Mouse (Mus musculus) thymus, postnatal 10 days (tissue): ENCODE measurements around the gene Trim75.
"Not testable (repeated sequence)": the region's sequence is repeated elsewhere in the genome, so short reads cannot be mapped to it uniquely, and the experiment has no call there.

ENCODE experiments used
- DNase-seq, 2 experiments: peaks; one replicate each; pipeline ENCODE4 v3.0.0; 2021; ENCODE audit warnings: low spot score in 2 of 2

The Trim75 gene

DNA sequence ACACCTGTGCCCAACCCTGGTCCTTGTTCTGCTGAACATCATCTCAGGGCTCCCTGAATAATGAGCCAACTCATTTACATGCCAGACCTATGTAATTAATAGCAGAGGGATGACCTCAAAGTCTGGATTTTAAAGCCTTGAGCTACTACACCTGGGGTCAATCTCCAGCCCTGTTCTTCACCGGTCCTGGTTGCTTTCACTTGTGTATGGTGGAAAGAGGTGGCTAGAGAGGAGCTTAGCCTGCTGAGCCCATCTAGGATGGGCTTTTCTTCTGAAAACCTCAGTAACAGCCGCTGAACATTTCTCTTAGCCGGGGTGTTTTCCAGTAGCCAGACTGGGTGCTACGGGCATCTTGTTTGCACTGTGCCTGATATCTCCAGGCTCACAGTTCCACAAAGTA lies at the start of gene Trim75:
Gene Trim75, minus strand, starts transcription at position 101 of the 400 bp plus-strand sequence.
- DNase-seq: no peak

DNA sequence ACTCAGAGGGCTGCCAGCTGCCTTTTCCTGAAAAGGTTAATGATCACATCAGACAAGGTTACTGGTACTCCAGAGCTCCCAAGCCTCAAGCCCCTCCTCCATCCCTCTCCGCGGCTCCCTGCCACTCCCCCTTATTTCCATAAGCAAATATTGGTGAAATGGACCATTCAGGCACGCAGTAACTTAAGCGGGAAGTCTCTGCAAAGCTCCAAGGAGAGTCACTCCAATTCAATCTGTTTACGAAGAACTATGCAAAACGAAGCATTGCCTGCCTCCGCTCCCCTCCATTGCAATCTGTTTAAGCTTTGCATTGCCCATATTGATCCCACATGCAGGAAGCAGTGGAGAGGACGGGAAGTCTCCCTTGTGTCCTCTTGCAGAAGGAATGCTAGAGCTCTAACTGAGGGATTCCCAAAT lies 49.5 kb upstream of the Trim75 start, which contains the start of gene Apela:
Gene Apela, minus strand, starts transcription at position 220 of the 417 bp plus-strand sequence.
- DNase-seq: no peak

DNA sequence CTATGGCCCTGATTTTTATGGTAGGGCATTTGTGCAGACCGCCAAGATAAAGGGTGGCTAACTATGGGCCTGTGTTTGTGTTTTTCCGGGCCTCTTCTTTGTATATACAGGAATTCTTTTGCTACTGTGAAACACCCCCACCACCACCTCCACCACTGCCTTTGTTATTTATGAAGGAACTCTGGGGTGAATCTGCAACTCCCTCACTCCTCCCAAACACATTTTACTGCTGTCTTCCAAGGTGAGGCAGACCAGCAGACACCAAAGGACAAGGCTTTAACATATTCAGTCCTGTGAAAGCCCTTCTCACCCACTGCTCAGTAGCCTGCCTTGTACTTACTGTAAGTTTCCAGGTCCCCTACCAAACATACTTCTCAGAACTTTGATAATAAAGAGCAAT lies 46.5 kb upstream of the Trim75 start:
- no peak for DNase-seq

DNA sequence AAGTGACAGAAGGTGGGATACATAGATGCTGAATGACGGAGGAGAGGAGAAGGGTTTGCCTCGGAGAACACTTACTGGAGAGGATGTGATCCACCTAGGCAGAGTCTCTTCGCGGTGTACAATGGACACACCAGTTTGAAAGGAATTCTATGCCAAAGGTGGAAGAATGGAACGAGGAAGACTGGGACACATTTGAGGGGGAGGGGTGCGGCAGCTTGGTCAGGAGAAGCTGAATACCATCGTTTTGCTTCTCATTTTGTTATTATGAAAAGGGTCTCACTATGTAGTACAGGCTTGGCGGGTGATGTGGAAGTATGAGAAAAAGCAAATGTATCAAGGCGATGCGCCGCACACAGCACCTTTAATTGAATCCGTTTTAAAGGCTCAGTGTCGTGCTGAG lies 45.4 kb upstream of the Trim75 start:
- DNase-seq: no peak

DNA sequence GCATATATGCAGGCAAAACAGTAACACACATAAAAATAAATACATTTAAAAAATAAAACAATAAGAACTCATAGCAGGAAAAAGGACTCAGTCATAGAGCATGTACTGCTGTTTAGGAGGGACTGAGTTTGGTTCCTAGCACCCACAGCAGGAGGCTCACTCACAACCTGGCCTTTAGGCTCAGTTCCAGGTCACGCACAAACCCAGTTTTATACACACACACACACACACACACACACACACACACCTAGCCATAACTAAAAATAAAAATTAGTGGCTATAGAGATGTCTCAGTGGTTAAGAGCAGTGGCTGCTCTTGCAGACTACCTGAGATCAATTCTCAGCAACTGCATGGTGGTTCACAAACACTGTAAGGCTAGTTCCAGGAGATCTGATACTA lies 44.5 kb upstream of the Trim75 start:
- DNase-seq: no peak

DNA sequence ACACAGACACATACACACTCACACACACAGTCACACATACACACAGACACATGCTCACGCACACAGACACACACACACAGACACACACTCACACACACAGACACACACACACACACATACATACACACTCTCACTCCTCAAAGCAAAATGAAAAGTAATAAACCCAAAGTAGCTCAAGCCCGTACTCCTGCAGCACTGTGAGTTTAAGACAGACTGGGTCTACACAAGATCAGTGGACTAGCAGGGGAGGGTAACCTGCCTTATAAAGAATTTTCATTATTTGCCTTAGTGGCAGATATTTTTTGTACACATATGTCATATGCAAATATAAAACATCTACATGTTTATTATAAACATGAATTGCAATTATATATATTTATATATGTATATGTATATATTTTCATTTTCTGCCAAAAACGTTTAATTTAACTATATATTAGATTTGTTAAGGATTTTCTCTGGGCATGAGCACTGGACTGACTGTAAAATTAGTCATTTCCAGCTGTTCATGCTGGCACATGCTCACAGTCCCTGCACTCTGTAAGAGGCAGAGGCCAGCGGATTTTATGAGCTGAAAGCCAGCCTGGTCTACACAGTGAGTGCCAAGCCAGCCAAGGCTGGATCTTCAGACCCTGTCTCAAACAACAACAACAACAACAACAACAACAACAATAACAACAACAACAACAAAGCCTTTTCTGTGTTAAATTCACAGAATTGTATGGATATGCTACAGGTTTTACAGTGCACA lies 43.3 kb upstream of the Trim75 start:
- no peak for DNase-seq

DNA sequence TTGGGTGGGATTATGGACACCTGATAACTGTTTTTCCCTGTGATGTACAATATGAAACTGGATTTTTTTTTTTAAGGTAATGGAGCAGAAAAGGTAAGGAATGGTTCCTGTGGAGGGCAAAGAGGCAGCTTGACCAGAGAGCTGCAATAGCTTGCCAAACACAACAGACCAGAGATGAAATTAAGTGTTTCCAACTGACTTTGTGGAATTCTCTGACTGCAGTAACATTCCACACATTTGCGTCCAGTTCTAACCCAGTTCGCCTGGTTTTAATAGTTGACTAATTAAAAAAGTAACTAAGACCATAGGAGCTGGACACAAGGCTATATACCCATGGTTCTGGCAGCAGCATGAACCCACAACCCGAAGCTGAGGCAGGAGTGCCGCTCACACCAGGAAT lies 42.1 kb upstream of the Trim75 start:
- no peak for DNase-seq

DNA sequence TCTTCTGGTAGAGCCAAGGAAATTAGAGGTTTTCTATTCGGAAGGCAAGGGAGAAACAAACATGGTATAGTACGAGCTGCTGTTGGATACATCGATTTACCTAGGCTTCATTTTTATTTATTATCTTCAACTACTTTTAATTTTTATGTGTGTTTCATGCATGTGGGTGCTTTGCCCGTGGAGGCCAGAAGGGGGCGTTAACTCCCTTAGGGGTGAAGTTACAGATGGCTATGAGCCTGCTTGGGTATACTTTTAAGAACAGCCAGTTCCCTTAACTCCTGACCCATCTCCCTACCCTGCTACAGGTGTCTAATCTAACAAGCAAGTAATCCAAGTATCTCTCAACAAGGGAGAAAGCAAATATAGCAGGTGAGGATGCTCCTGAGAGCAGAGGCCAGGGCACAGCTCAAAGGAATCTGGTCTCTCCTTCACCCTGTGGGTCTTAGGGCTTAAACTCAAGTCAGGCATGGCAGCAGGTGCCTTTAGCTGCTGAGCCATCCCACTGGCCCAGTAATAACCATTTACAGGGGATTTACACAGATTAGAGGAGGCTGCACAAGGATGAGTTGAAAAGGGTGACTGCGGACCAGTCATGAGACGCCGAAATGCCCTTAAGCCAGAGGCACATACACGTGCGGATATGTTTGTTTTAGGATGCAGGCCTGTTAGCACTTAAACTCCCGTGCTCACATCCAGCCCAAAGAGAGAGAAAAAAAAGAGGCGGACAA lies 41.5 kb upstream of the Trim75 start:
- DNase-seq: no peak

DNA sequence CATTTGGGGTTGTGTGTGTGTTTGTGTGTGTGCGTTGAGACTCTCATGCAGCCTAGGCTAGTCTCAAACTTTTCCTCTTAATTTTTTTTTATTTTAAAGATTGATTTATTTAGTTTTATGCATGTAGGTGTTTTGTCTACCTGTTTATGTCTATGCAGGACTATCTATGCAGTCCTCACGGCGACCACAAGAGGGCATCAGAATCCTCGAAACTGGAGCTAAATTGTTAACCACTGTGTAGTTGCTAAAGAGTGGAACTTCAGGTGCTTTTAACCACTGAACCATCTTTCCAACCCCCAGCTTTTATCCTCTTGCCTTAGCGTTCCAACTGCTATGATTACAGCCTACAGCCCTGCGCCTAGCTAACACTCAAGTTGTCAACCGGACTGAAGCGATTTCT lies 34.9 kb upstream of the Trim75 start:
- DNase-seq: peak in 1 of 2 experiments; percentile 23

DNA sequence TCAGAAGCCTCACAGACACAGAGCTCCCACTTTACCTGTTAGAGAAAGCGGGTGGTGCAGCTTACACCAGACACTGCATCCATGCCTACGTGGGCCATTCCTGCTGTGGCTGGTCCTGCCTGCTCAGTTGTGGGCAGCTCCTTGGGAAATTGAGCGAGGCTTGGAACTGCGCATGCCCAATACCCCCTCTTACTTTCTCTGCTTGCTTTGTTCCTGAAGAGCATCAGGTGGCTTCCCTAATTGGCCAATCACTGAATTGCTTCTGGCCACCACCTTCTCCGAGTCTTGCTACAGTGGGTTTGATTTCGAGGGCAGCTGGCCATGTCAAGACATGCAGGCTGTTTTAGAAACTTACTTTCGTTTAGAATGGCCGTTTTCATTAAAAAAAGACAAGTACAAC lies 30.8 kb upstream of the Trim75 start, which contains the start of the genes Trim61 and Trim60:
Gene Trim61, minus strand, starts transcription at position 101 of the 400 bp plus-strand sequence.
Gene Trim60, minus strand, starts transcription at position 162 of the 400 bp plus-strand sequence.
- DNase-seq: no peak

DNA sequence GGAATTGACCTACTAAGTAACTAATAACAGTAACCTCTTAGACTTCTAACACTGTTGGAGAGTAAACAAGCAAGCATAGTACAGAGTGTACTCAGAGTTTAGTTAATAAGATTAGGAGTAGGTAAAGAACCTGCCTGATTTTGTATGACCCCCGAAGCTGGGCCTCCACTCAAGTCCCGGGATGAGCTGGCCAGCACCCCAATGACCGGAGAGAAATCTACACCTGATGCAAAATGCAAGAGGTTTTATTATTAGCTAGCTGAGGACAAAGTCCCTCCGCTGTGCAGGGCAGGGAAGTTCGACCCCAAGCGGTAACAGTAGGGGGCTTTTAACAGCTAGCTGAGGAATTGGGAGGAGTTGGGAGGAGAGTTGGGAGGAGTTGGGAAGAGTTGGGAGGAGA lies 20.0 kb upstream of the Trim75 start:
- DNase-seq: not testable (repeated sequence)

DNA sequence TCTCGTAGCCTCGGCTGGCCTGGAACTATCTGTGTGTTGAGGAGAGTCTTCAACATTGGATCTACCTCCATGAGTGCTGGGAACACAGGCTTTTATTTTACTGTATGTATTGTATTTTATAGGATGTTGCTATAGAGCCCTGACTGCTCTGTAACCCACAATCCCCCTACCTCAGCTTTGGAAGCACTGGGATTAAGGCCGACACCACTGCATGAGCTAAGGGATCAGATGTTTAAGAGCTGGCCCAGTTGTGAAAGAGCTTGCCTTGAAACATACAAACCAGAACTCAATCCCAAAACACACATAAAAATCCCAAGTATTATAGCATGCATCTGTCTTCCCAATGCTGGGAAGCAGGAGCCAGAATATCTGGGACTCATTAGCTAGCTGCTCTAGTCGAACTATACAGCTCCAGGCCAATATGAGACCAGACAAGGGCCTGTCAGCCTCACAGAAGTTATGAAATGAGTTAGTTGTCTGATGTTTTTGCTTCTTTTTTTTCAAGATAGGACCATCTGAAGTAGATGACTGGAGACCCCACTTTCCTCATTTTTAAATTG lies 11.3 kb upstream of the Trim75 start:
- no peak for DNase-seq

DNA sequence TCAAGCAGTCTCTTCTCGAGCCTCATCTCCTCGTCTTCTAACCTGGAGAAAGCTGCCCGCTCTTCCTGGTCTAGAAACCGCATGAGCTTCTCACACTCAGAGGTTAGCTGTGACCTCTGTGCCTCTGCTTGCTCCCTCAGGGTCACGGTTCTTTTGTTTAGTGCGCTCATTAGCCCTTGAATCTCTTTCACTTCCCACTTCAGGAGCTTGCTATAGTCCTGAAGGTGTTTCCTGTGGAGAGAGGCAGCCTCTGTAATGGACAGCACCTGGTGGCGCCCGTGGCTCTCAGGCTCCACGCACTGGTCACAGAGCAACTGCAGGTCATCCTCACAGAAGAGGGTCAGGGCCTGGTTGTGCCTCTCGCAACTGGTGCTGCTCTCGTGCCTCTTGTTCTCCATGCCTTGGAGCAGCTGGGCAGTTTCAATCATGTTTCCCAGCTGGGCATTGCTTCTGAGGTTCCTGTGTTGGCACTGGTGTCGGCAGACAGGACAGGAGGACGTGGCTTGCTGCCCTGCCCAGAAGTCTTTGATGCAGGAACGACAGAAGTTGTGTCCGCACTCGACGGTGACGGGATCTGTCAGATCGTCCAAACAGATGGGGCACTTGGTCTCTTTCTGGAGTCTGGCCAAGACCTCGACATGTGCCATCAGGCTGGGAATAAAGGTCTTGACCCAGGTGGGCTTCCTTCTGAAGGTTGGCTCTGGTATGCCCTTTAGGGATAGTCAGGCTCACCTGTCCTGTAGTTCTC lies 4.3 kb downstream of the Trim75 start:
- DNase-seq: no peak

DNA sequence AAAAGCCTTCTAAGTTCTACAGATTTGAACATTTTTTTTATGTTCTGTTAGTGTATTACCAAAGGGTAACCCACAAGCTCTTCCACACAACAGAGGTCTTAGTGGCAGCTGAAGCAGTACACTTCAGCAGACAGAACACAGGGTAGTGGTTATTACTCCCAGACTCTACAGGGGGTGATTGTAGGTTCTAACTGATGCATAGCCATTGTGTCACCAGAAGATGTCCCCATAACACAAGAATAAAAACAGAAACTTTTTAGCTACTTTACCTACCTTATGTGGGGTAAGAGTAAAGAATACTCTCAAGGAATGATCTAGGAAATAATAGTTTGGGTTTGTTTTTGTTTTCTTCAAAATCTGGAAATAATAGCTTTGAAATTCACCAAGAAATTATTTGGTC lies 24.8 kb downstream of the Trim75 start:
- no peak for DNase-seq

DNA sequence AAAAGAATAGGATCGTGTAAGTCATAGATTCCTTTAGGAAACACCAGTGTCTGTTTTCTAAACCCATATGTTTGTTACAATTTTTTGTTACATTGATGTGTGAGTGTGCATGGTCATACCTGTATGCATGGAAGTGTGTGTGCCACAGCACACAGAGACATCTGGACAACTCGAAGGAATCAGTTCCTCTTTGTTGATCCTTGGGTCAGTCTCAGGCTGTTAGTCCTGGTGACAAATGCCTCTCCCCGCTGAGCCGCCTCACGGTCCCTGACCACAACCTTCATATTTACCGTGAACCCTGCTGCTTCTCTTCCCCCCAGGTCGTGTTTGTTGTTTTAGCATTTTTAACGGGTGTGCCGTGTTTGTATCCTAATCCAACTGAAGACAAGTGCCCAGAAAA lies 28.6 kb downstream of the Trim75 start:
- DNase-seq: no peak

DNA sequence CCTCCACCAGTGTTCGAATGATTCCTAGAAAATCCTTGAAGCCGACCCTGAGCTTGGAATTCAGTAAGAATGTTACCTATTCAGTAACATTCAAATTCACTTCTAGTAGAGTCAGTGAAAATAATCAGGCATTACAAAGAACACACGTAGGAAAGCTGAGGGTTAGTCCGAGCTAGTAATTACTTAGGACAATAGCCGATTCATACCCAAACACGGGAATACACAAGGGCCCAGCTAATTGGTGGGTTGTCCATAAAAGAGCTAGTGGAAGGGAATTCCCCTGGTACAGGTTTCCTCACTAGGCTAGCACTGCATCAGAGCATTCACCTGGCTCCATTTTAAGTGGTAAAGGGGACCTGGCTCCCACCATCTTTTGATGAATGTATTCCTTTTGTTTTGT lies 35.5 kb downstream of the Trim75 start:
- DNase-seq: no peak

DNA sequence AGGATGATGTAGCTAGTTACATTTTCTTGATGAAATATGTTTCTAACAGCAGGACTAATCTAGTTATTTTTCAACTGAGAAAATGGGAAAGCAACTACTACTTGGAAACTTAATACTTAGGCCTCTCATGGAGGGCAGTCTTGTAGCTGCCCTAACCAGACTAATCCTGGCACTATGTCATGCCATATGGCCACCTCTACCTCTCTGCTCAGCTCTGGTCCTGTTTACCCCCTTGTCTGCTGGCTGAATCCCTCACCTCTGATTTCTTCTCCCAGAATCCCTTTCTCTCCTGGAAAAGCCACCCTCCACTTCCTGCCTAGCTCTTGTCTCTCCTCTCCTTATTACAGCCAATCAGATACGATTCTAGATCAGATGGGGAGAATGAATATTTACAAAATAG lies 39.3 kb downstream of the Trim75 start:
- DNase-seq: no peak

DNA sequence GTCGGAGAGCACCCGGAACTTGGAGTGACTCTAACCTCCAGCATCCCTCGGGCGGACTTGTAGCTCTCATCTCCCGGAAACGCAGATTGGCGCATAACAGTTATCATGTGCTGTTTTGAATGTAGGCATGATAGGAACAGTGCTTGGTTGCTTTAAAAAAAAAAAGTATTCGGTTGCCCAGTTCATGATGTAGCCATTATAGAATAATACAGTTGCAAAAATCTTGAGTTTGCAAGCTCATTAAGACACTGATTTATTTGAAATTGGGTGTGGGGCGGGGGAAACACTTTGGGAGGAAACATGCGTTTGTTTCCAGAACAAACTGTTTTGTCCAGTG lies 40.0 kb downstream of the Trim75 start:
- DNase-seq: no peak

DNA sequence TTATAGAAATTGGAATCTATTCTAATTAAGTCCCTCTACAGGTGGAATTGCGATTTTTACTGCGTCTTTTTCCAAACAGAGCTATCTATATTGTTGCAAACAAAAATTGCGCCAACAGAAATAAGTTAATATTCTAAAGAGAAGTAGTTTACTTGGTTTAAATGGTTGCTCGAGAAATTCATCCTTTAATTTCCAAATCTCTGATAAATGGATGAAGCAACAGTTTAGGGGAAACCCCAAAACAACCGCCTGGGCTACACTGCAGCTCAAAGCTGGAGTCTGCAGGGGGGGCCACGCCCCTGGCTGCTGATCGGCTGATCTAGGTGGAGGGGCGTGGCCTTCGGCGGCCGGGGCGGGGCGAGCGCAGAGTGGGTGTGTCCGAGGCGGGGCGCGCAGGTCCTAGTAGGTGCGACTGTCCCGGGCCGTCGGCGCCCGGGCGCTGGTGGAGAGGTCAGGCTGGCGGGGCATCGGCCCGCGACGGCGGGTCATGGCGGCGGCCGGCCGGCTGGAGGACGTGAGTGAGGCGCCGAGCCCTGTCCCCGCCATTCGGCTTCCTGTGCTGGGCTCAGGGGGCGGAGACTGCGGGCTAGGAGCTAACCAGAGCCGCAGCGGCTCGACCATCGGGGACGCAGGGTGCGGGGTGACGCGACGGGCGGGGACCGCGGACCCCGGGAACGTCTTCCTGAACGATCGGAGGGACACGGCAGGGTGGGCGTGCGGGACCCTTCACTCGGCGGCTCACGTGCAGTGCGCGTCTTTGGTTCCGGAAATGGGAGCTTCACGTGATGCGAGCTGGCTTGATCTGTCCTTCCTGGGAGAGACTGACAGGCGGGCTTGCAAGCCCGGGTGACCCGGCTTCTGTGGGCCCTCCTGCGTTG lies 40.6 kb downstream of the Trim75 start, which contains the start of gene Tmem192:
Gene Tmem192, plus strand, starts transcription at position 366 of the 878 bp plus-strand sequence.
- DNase-seq: peak; percentile 94 to 96

DNA sequence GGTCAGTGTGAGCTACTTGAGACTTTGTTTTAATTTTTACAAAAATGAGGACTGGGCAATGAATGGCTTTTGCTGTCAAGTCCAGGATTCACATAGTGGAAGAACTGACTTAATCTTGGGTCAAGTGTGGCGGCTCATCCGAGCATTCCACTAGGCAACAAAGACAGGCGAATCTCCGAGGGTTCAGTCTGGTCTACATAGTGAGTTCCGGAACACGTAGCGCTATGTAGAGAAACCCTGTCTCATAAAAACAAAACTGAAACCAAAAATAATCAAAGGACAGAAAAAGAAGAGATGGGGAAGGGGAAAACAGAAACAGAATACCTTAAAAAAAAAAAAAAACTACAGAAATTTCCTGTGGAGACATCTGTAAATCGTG lies 41.2 kb downstream of the Trim75 start:
- DNase-seq: peak; percentile 17 to 22

DNA sequence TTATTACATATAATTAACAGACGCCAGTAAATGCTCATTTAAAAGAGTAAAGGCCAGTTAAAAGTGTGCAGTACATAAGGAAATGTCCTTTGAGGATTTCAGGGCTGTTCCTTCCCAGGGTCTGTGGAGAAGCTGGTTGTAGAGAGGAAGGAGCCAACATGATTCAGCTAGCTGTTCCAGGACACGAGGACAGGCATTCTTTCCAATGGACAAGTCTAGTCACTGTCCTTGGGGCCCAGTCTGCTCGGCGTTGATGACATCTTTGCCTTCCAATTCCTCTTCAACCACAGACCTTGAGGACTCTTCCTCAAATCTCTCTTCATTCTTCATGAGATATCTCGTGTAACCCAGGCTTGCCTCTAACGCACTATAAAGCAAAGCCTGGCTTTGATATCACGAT lies 42.0 kb downstream of the Trim75 start:
- DNase-seq: no peak
